Mouse (Mus musculus) heart, embryonic 14.5 days (tissue): ENCODE measurements around the gene Inppl1. TPM values are rescaled to one million over a fixed set of nuclear protein-coding genes. Genes with fewer than 3 reads are reported as not detected.

Experiments used
- ATAC-seq: fragments of 200-750 bp; cut with Nextera tagmentation; 2 replicates; pipeline ENCODE4 v1.8.0; 2017; ENCODE audit warnings: low read depth, moderate TSS enrichment; ENCODE audit not compliant: insufficient number of reproducible peaks, insufficient read depth, low FRiP score
- H3K27ac ChIP-seq, 2 experiments: fragments of 200-500 bp in 1 of 2; fragments of 300-500 bp in 1 of 2; sonication (generic) in 1 of 2; replicated peaks in 1 of 2; 2 replicates each; pipeline ENCODE4 v1.5.1; 2012 to 2014; ENCODE audit warnings: low read depth in 2 of 2, low read length in 2 of 2, control low read depth in 1 of 2, mild to moderate bottlenecking in 1 of 2, mixed read lengths in 1 of 2; ENCODE audit not compliant: control insufficient read depth in 1 of 2, insufficient read depth in 1 of 2
- H3K27me3 ChIP-seq: fragments of 300-500 bp; sonication (generic); 2 replicates; pipeline ENCODE4 v1.6.1; 2014; ENCODE audit warnings: mild to moderate bottlenecking, low read length, control low read depth; ENCODE audit not compliant: control insufficient read depth, insufficient read depth
- H3K36me3 ChIP-seq: fragments of 300-500 bp; sonication (generic); 2 replicates; pipeline ENCODE4 v1.6.1; 2014; ENCODE audit warnings: mild to moderate bottlenecking, control low read depth, low read length, mixed read lengths; ENCODE audit not compliant: control insufficient read depth, insufficient read depth
- H3K4me1 ChIP-seq, 2 experiments: fragments of 200-500 bp in 1 of 2; fragments of 300-500 bp in 1 of 2; sonication (generic) in 1 of 2; 2 replicates each; pipeline ENCODE4 v1.6.1; 2012 to 2014; ENCODE audit warnings: low read length in 2 of 2, control low read depth in 1 of 2, mixed read lengths in 1 of 2; ENCODE audit not compliant: control insufficient read depth in 2 of 2, insufficient read depth in 2 of 2
- H3K4me2 ChIP-seq: fragments of 300-500 bp; sonication (generic); 2 replicates; pipeline ENCODE4 v1.6.1; 2014; ENCODE audit warnings: mild to moderate bottlenecking, low read length
- H3K4me3 ChIP-seq, 2 experiments: fragments of 200-500 bp in 1 of 2; fragments of 300-500 bp in 1 of 2; sonication (generic) in 1 of 2; 2 replicates each; pipeline ENCODE4 v1.5.1; 2012 to 2014; ENCODE audit warnings: low read length in 2 of 2, mild to moderate bottlenecking in 2 of 2, control low read depth in 1 of 2, low read depth in 1 of 2, moderate library complexity in 1 of 2; ENCODE audit not compliant: control insufficient read depth in 1 of 2, insufficient read depth in 1 of 2
- H3K9ac ChIP-seq: fragments of 300-500 bp; sonication (generic); 2 replicates; pipeline ENCODE4 v1.6.1; 2014; ENCODE audit warnings: mild to moderate bottlenecking, low read length
- H3K9me3 ChIP-seq: fragments of 300-500 bp; sonication (generic); 2 replicates; pipeline ENCODE4 v1.6.1; 2016; ENCODE audit warnings: low read length, control low read depth; ENCODE audit not compliant: control insufficient read depth
- WGBS: fragments of 180-500 bp; shearing (Covaris S2); extraction: QIAGEN DNeasy Blood & Tissue Kit; methylation state at CpG from one replicate; pipeline ENCODE4 v1.1.7; 2014; 5-methylcytosine and 5-hydroxymethylcytosine counted together
- polyA plus RNA-seq: library from polyadenylated mRNA; unstranded; fragments of >200 nt; fragmentation: Nextera tagmentation; extraction: Ambion mirVana; gene quantifications from 2 replicates; pipeline ENCODE4 v1.2.1, GENCODE M21; 2014

Inppl1 gene
- polyA plus RNA-seq, 1 experiment from 2014 or later: 34.9 TPM

DNA sequence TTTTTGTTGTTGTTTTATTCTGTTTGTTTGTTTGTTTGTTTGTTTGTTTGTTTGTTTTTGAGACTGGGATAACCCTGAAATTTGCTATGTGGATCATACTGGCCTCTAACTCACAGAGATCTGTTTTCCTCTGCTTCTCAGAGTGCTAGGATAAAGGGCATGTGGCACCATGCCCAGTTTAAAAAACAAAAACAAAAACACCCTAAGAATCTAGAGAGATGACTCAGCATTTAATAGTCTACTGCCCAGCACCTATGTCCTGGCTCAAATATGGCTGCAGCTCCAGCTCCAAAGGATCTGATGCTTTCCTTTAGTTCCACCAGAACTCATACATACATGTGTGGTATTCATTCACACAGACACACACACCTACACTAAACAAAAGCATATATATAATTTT is 22.9 kb upstream of the Inppl1 start:
- H3K4me3 ChIP-seq: no peak overlapping the region
- H3K9me3 ChIP-seq: no peaks in the 10 kb centered on the region
- no peak overlapping the region for H3K27ac ChIP-seq
- no peak for ATAC-seq
- no peak overlapping the region for H3K4me2 ChIP-seq
- no peaks in the 10 kb centered on the region for H3K4me1 ChIP-seq
- no peak overlapping the region for H3K9ac ChIP-seq
- H3K36me3 ChIP-seq: no peaks in the 10 kb centered on the region
- H3K27me3 ChIP-seq: no peaks in the 10 kb centered on the region

DNA sequence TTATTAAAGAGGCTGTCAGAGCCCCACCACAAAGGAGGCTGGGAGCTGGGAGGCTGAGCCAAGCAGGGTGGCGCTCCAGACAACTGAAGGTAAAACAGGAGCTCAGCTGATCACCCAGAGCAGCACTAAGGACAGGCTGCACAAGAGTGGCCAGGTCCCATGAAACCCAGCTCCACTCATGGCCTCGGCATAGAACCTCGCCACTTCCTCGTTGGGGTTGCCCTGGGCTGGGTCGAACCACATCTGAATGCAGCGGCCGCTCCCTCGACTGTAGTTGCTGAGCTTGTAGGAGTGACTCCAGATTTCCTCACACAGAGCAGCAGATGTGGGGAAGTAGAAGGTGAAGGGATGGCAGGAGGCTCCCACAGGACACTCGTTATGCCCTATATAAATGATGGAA is 20.3 kb upstream of the Inppl1 start:
- Histone ChIP-seq H3K4me3 (no peak overlapping the region), H3K27me3 (no peaks in the 10 kb centered on the region), H3K9ac (no peak overlapping the region), H3K4me1 (no peaks in the 10 kb centered on the region), H3K36me3 (no peaks in the 10 kb centered on the region), H3K4me2 (no peak overlapping the region), H3K27ac (no peak overlapping the region), H3K9me3 (no peaks in the 10 kb centered on the region)
- WGBS: 86% methylated on average over 9 of the region's 9 CpGs
- no peak for ATAC-seq

DNA sequence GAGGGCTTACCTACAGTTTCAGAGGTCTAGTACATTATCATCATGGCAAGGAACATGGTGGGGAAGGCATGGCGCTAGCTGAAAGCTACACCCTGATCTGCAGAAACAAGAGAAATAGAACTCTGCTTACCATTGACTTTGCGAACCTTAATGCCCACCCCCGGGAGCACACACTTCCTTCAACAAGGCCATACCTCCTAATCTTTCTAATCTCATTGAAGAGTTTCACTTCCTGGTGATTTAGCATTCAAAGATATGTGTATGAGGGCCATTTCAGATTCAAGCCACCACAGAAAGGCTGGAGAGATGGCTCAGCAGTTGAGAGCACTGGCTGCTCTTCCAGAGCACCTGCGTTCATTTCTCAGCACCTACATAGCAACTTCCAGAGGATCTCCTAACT is 19.1 kb upstream of the Inppl1 start, which contains the start of gene Folr2:
Gene Folr2 (minus strand): TSS at position 101 of the 400 bp plus-strand sequence.
- Histone ChIP-seq H3K27ac (no peak within 1 kb of the TSS), H3K4me2 (no peak within 1 kb of the TSS), H3K36me3 (no peaks in the 10 kb centered on the region), H3K4me1 (no peaks in the 10 kb centered on the region), H3K4me3 (no peak within 1 kb of the TSS), H3K27me3 (no peaks in the 10 kb centered on the region), H3K9ac (no peak within 1 kb of the TSS), H3K9me3 (no peaks in the 10 kb centered on the region)
- no peak for ATAC-seq
- WGBS: 87% methylated on average over 4 of the region's 4 CpGs

- Histone ChIP-seq H3K4me1 (no peaks in the 10 kb centered on the region), H3K36me3 (no peaks in the 10 kb centered on the region), H3K27ac (no peak overlapping the region), H3K9me3 (no peaks in the 10 kb centered on the region), H3K9ac (no peak overlapping the region), H3K4me3 (no peak overlapping the region), H3K27me3 (no peaks in the 10 kb centered on the region), H3K4me2 (no peak overlapping the region)
- WGBS: 45% methylated on average over 2 of the region's 2 CpGs
- no peak for ATAC-seq
Measured at GRCm38 (mm10) chr7:101853816-101854215, 15.8 kb upstream of the Inppl1 start.

DNA sequence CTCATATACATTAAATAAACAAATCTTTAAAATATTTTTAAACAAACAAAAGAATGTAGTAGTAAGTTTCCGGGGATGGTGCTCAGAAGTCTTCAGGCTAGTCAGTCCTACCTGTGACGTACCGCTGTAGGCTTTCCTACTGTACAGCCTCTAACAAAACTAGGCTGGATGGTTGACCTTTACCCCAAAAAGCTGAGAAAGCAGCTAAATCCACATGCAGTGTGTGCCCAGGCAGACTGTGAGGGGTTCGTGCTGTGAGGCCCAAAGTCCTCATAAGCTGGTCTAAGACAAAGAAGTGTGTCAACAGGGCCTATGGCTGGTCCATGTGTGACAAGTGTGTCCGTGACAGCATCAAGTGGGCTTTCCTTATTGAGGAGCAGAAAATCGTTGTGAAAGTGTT is 14.8 kb upstream of the Inppl1 start:
- H3K27ac ChIP-seq: no peak overlapping the region
- H3K4me3 ChIP-seq: no peak overlapping the region
- no peak overlapping the region for H3K4me2 ChIP-seq
- H3K9ac ChIP-seq: no peak overlapping the region
- no peaks in the 10 kb centered on the region for H3K36me3 ChIP-seq
- H3K27me3 ChIP-seq: no peaks in the 10 kb centered on the region
- H3K9me3 ChIP-seq: no peaks in the 10 kb centered on the region
- 86% methylated on average over 6 of the region's 6 CpGs for WGBS
- ATAC-seq: no peak
- H3K4me1 ChIP-seq: no peaks in the 10 kb centered on the region

DNA sequence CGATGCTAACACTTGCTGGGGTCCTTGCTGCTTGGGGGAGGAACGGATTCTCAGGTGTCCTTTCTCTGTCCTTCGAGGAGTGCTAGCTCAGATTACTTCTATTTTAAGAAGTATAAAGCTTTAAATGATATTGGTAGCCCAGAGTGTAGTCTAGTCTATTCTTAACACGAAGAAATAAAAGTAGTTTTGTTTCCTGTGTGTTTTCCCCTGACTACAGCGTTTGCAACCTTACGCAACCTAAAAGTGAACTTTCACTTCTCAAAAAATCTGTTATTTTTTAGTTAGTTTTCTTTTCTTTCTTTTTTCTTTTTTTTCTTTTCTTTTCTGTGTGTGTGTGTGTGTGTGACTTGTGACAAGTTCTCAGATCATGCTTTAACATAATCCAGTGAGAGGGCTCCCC is 13.7 kb upstream of the Inppl1 start:
- H3K4me1 ChIP-seq: no peaks in the 10 kb centered on the region
- WGBS: 65% methylated on average over 6 of the region's 6 CpGs
- H3K9ac ChIP-seq: no peak overlapping the region
- H3K4me2 ChIP-seq: no peak overlapping the region
- H3K27ac ChIP-seq: no peak overlapping the region
- no peaks in the 10 kb centered on the region for H3K9me3 ChIP-seq
- ATAC-seq: no peak
- no peaks in the 10 kb centered on the region for H3K27me3 ChIP-seq
- no peak overlapping the region for H3K4me3 ChIP-seq
- no peaks in the 10 kb centered on the region for H3K36me3 ChIP-seq

DNA sequence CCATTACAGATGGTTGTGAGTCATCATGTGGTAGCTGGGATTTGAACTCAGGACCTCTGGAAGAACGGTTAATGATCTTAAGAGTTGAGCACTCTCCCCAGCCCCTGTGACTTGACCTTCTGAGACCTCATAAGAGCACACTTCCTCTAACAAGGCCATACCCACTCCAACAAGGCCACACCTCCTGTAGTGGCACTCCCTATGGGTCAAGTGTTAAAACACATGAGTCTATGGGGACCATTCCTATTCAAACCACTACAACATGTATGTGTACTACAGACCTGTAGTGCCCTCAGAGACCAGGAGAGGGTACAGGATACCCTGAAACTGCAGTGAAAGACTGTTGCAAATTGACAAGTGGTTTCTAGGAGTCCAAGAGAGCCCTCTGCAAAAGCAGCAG is 9.9 kb upstream of the Inppl1 start:
- Histone ChIP-seq H3K4me1 (no peaks in the 10 kb centered on the region), H3K36me3 (no peaks in the 10 kb centered on the region), H3K9me3 (no peaks in the 10 kb centered on the region), H3K4me3 (no peak overlapping the region), H3K9ac (no peak overlapping the region), H3K4me2 (no peak overlapping the region), H3K27me3 (no peaks in the 10 kb centered on the region), H3K27ac (no peak overlapping the region)
- WGBS: 90% methylated on average over 1 of the region's 1 CpGs
- ATAC-seq: no peak

- no peak overlapping the region for H3K9ac ChIP-seq
- no peak overlapping the region for H3K4me2 ChIP-seq
- no peak overlapping the region for H3K27ac ChIP-seq
- H3K9me3 ChIP-seq: no peaks in the 10 kb centered on the region
- ATAC-seq: no peak
- no peaks in the 10 kb centered on the region for H3K27me3 ChIP-seq
- no peak overlapping the region for H3K4me3 ChIP-seq
- H3K36me3 ChIP-seq: 0 out of 2 replicates have a peak, but pooled peaks cover 5% of the 10 kb centered on the region
- 65% methylated on average over 6 of the region's 6 CpGs for WGBS
- H3K4me1 ChIP-seq: no peaks in the 10 kb centered on the region
Measured at GRCm38 (mm10) chr7:101844186-101844585, 6.2 kb upstream of the Inppl1 start.
